Mouse (Mus musculus) adrenal gland, postnatal 4 days (tissue): ENCODE measurements around the gene Mlec. TPM values are rescaled to one million over a fixed set of nuclear protein-coding genes. Genes with fewer than 3 reads are reported as not detected.
"Not testable (repeated sequence)": the region's sequence is repeated elsewhere in the genome, so short reads cannot be mapped to it uniquely, and the experiment has no call there.

Experiments
- DNase-seq, 2 experiments: peaks; one replicate each; pipeline ENCODE4 v3.0.0; 2021 to 2022; ENCODE audit warnings: low spot score in 2 of 2, mixed read lengths in 2 of 2
- total RNA-seq, 2 experiments: library from RNA; stranded (reverse); gene quantifications; 2 replicates each; pipeline ENCODE4 v1.2.3; 2021

Gene Mlec
- total RNA-seq, 2 experiments from 2014 or later: 208 to 242 TPM

- DNase-seq: no peak
Measured at GRCm38 (mm10) chr5:115127421-115128179, 30.4 kb downstream of the Mlec start.

GRCm38 (mm10) chr5:115126578-115127312 is 31.2 kb downstream of the Mlec start:
- DNase-seq: no peak

DNA sequence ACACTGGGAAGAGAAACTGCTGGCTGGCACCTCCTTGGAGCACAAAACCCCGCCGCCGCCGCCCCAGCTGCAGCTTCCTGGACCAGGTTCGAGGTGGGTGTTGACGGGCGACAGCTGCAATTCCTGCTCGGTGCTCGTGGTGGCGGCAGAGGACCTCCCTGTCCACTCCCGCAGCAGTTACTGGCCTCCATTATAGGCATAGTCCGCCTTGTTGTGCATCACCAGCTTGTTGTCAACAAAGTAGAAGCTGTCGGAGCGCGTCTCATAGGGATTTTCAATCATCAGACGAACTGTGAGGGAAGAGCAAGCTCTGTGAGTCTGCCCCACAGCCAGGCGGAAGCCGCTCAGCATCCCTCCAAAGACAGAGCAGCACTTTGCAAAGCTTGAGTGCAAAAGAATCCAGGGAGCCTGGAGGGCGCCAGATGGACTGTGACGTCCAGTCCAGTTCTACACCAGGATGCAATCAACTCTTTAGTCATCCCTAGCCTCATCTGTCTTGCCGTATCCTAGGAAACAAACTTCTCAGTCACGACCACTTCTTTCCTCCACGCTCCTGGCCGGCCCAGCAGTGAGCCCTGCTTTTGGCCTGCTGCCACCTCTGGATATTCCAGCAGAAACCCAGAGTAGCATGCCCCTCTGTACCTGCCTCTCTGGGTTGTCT is 32.6 kb downstream of the Mlec start:
- peak; percentile 42 to 65 for DNase-seq

DNA sequence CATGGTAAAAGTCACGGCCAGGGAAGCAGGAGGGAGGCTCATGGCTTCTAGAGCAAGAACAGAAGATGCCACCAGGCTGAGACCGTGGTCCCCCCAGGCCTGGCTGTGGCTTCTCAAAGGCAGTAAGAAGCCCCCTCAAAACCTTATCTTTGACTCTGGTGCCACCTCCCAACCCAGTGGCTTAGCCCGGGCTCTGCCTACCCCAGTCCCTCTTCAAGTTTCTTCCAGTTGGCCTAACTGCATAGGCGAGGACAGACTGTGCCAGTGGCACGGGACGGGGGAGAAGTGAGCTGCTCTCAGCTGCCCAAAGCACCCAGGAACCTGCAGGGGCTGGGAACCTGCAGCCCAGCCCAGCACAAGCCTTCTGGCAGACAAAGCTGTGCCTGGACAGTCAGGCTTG is 33.3 kb downstream of the Mlec start:
- no peak for DNase-seq

DNA sequence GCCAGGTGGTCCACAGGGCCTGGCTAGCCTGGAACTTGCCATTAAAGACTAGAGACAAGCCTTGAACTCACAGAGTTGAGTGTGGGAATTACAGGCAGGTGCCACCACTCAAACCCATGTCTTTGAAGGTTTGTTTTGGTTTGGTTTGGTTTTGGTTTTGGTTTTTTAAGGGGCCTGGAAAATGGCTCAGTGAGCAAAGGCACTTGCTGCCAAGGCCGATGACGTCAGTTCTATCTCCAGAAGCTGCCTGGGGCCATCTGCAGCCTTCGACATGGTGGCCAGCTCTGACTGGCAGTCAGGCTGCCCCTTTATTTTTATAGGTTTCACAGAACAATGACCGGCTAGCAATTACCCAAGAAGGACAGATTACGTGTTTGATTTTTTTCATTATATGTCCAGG is 37.0 kb downstream of the Mlec start:
- DNase-seq: no peak

- DNase-seq: peak; percentile 69 to 76
Measured at GRCm38 (mm10) chr5:115118961-115119570, 38.9 kb downstream of the Mlec start, which contains the start of gene Acads. Gene Acads (minus strand): TSS chr5:115119346.

DNA sequence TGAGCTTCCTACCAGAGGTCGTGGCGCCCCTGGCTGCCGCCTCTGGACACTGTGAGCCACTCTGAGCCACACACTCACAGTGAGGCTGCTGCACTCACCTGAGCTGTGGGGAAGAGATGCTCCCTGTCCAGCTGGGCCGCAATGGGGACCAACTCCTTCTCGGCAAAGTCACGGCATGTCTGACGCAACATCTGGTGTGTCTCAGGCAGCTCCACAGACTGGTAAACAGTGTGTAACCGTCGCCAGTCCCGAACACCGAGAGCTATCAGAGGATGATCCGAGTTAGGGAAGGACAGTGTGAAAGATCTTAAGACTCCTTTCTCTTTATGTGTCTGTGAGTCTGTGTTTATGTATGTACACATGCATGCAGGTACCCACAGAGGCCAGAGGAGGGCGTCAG is 40.5 kb downstream of the Mlec start:
- no peak for DNase-seq

- no peak for DNase-seq
Measured at GRCm38 (mm10) chr5:115116426-115116825, 41.6 kb downstream of the Mlec start.

DNA sequence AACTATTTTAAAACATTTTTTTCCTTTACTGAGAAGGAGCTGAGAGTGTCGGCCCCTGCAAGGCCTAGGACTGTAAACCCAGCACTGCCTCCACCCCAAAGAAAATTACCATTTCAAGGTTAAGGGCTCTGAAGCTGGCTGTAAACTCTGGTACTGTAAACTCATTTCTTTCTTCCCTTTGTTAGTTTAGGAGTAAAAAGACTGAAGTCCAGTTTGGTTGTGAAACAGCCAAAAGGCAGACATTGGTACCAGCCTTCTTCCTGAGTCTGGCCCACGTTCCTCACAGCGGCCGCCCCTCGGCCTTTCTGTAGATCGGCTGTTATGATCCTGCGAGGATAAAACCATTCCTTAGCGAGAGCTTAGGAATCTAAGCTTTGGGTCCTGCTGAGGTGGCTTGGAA is 43.5 kb downstream of the Mlec start:
- no peak for DNase-seq

- no peak for DNase-seq
Measured at GRCm38 (mm10) chr5:115113244-115113643, 44.7 kb downstream of the Mlec start.

- no peak for DNase-seq
Measured at GRCm38 (mm10) chr5:115111156-115111555, 46.8 kb downstream of the Mlec start.

DNA sequence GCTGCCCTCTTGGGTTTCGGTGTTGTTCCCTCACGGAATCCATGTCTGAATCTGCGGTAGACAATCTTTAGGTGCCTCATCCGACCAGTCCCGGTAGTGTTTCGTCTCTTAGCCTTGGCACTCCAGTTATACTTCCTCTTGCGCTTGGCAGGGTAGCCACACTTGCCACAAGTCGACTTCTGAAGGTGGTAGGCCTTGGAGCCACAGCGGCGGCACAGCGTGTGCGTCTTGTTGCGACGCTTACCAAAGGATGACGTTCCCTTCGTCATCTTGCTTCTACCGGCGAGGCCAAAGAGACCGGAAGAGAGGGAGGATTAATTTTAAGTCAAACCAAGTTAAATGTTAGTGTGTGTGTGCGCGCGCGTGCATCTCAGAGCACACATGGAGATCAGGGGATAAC is 54.7 kb downstream of the Mlec start:
- DNase-seq: not testable (repeated sequence)

GRCm38 (mm10) chr5:115102231-115102630 is 55.7 kb downstream of the Mlec start:
- DNase-seq: no peak

DNA sequence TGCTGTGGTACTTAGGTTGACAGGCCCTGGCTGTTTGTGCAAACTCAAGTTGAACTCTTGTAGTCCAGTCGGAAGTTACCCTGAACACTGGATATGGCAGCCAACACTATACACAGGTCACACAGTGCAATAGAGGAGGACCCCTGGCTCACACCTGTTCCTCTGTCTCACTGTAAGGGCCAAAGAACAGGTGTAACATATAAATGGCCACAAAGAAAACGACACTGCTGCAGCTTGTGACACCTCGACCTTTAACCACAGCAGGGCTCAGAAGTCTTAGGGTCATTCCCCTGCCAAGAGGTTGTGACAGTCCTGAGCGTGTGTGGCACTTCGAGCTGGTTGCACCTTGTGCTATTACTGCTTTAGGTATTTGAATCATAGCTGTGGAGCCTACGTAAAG is 57.5 kb downstream of the Mlec start:
- DNase-seq: no peak

GRCm38 (mm10) chr5:115099991-115100390 is 58.0 kb downstream of the Mlec start:
- no peak for DNase-seq

DNA sequence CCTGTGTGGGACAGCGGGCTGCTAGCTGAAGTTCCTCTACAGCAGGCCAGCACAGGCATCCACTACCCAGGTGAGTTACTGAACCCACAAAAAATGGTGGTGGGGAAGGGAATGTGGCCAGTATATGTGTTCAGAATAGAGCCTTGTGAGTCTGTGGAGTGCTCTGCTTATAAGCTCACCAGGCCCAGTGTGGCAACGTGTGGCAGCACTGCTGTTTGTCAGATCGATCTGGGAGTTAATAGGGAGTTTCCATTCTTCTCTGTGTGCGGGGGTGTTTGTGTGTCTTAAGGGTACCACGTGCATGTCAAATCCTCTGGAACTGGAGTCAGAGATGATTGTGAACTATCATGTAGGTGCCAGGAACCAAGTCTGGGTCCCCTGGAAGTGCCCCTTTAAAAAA is 58.4 kb downstream of the Mlec start:
- DNase-seq: no peak

GRCm38 (mm10) chr5:115098195-115098594 is 59.8 kb downstream of the Mlec start, which contains the start of gene Gm10401:
Gene Gm10401 (minus strand): TSS chr5:115098295.
- no peak for DNase-seq
